Mouse (Mus musculus) ES-Bruce4 (cell line): ENCODE results near the gene Veph1. TPM values are rescaled to one million over a fixed set of nuclear protein-coding genes. Genes with fewer than 3 reads are reported as not detected.

ENCODE experiments used
- H3K27ac ChIP-seq: 2 replicates; pipeline ENCODE4 v1.5.1; 2012; ENCODE audit warnings: low read length, inconsistent platforms; ENCODE audit not compliant: insufficient read depth
- H3K27me3 ChIP-seq: 2 replicates; pipeline ENCODE4 v1.6.1; 2012; ENCODE audit warnings: mild to moderate bottlenecking, low read length, inconsistent platforms; ENCODE audit not compliant: control insufficient read depth, poor library complexity, insufficient read depth, severe bottlenecking
- H3K36me3 ChIP-seq: 2 replicates; pipeline ENCODE4 v1.6.1; 2012; ENCODE audit warnings: inconsistent platforms, mild to moderate bottlenecking, low read length, moderate library complexity; ENCODE audit not compliant: control insufficient read depth, poor library complexity, insufficient read depth, severe bottlenecking
- H3K4me1 ChIP-seq: one replicate; pipeline ENCODE4 v1.8.1; 2011; ENCODE audit warnings: low read length; ENCODE audit not compliant: control insufficient read depth, insufficient read depth
- H3K4me3 ChIP-seq: 2 replicates; pipeline ENCODE4 v1.5.1; 2011; ENCODE audit warnings: low read depth, mild to moderate bottlenecking, low read length
- H3K9ac ChIP-seq: 2 replicates; pipeline ENCODE4 v1.6.1; 2012; ENCODE audit warnings: low read depth, mild to moderate bottlenecking, inconsistent platforms; ENCODE audit not compliant: poor library complexity, severe bottlenecking
- H3K9me3 ChIP-seq: replicated peaks from 2 replicates; pipeline ENCODE4 v1.6.1; 2012; ENCODE audit warnings: mild to moderate bottlenecking, low read length, inconsistent platforms; ENCODE audit not compliant: control insufficient read depth, poor library complexity, insufficient read depth, severe bottlenecking
- CTCF ChIP-seq: IDR thresholded peaks from one replicate; pipeline ENCODE4 v1.8.1; 2011; ENCODE audit warnings: low read depth, low read length
- EP300 ChIP-seq: IDR thresholded peaks from 2 replicates; pipeline ENCODE4 v1.6.1; 2011; ENCODE audit warnings: low read depth, low read length; ENCODE audit not compliant: insufficient read depth
- POLR2A ChIP-seq: IDR thresholded peaks from one replicate; pipeline ENCODE4 v1.8.1; 2011; ENCODE audit warnings: low read length; ENCODE audit not compliant: insufficient read depth
- polyA plus RNA-seq: library from polyadenylated mRNA; stranded (reverse); fragments of >200 nt; gene quantifications from 2 replicates; pipeline ENCODE4 v1.2.4, GENCODE M21; 2011; ENCODE audit warnings: low read depth; ENCODE audit not compliant: missing spikeins, insufficient read depth, insufficient read length

Veph1 gene
- polyA plus RNA-seq, 1 experiment: 0.12 TPM

GRCm38 (mm10) chr3:66004989-66005388, 291.6 kb downstream of the Veph1 start:
- no peaks in the 10 kb centered on the region for H3K36me3 ChIP-seq

GRCm38 (mm10) chr3:66004220-66004951, 292.3 kb downstream of the Veph1 start:
- H3K4me3 ChIP-seq: no peak overlapping the region
- no peaks in the 10 kb centered on the region for H3K9me3 ChIP-seq
- no peaks in the 10 kb centered on the region for H3K27me3 ChIP-seq
- TF ChIP-seq POLR2A (no peak), EP300 (no peak), CTCF (no peak)
- no peak overlapping the region for H3K9ac ChIP-seq
- no peaks in the 10 kb centered on the region for H3K4me1 ChIP-seq
- no peaks in the 10 kb centered on the region for H3K36me3 ChIP-seq
- H3K27ac ChIP-seq: no peak overlapping the region

More at GRCm38 (mm10) chr3:66004989-66005388, 291.6 kb downstream of the Veph1 start:
- H3K4me1 ChIP-seq: no peaks in the 10 kb centered on the region
- no peak overlapping the region for H3K27ac ChIP-seq
- TF ChIP-seq EP300: no peak
- no peak for TF ChIP-seq CTCF
- H3K4me3 ChIP-seq: no peak overlapping the region
- no peaks in the 10 kb centered on the region for H3K27me3 ChIP-seq
- no peaks in the 10 kb centered on the region for H3K9me3 ChIP-seq
- H3K9ac ChIP-seq: no peak overlapping the region

Other genes starting within 250 kb of the Veph1 start
- gene Ptx3, start 76.9 kb downstream of the Veph1 start, polyA plus RNA-seq: 0.47 TPM in 1 of 2 replicates, not detected in the other